Mouse (Mus musculus): ENCODE data around the gene Fam114a2. TPM values are rescaled to one million over a fixed set of nuclear protein-coding genes. Genes with fewer than 3 reads are reported as not detected.

Fam114a2 gene
- polyA plus RNA-seq, 1 experiment from 2014 or later: 57.4 TPM

GRCm38 (mm10) chr11:57539841-57540418 lies 21.5 kb upstream of the Fam114a2 start:
- H3K27ac ChIP-seq: no peak overlapping the region
- ATAC-seq (replicated peaks; ENCODE audit: insufficient number of reproducible peaks, insufficient read depth, low FRiP score, low read depth): no peak
- no peak overlapping the region for H3K9ac ChIP-seq
- H3K4me3 ChIP-seq: no peak overlapping the region
- H3K27me3 ChIP-seq: no peaks in the 10 kb centered on the region
- no peak overlapping the region for H3K4me2 ChIP-seq
- H3K36me3 ChIP-seq: no peaks in the 10 kb centered on the region
- H3K9me3 ChIP-seq (replicated peaks): no peaks in the 10 kb centered on the region
- 76% methylated on average over 5 of the region's 5 CpGs for WGBS
- peaks cover 7% of the 10 kb centered on the region for H3K4me1 ChIP-seq (replicated peaks)

- Histone ChIP-seq H3K4me3 (no peak overlapping the region), H3K9ac (no peak overlapping the region), H3K36me3 (0 out of 2 replicates have a peak, but pooled peaks cover 3% of the 10 kb centered on the region), H3K27me3 (no peaks in the 10 kb centered on the region), H3K9me3 (replicated peaks) (no peaks in the 10 kb centered on the region), H3K4me1 (replicated peaks) (peaks cover 12% of the 10 kb centered on the region), H3K4me2 (no peak overlapping the region), H3K27ac (no peak overlapping the region)
- ATAC-seq (replicated peaks; ENCODE audit: insufficient number of reproducible peaks, insufficient read depth, low FRiP score, low read depth): no peak
- WGBS: 93% methylated on average over 5 of the region's 5 CpGs
Observed at GRCm38 (mm10) chr11:57535912-57536311, 17.5 kb upstream of the Fam114a2 start.

- H3K27me3 ChIP-seq: no peaks in the 10 kb centered on the region
- 88% methylated on average over 4 of the region's 4 CpGs for WGBS
- H3K36me3 ChIP-seq: peaks cover 30% of the 10 kb centered on the region
- peaks cover 12% of the 10 kb centered on the region for H3K4me1 ChIP-seq (replicated peaks)
- no peak overlapping the region for H3K4me2 ChIP-seq
- H3K27ac ChIP-seq: peak overlapping the region; percentile 25; the same call in 1 of the 2 replicates
- no peaks in the 10 kb centered on the region for H3K9me3 ChIP-seq (replicated peaks)
- ATAC-seq (replicated peaks; ENCODE audit: insufficient number of reproducible peaks, insufficient read depth, low FRiP score, low read depth): no peak
- no peak overlapping the region for H3K4me3 ChIP-seq
- no peak overlapping the region for H3K9ac ChIP-seq
Observed at GRCm38 (mm10) chr11:57532306-57532705, 13.9 kb upstream of the Fam114a2 start.

GRCm38 (mm10) chr11:57531300-57531950 lies 13.0 kb upstream of the Fam114a2 start:
- peaks cover 30% of the 10 kb centered on the region for H3K36me3 ChIP-seq
- peak overlapping the region; percentile 32 for H3K27ac ChIP-seq
- ATAC-seq (replicated peaks; ENCODE audit: insufficient number of reproducible peaks, insufficient read depth, low FRiP score, low read depth): peak; percentile 64; the same call in 1 of the 2 replicates
- H3K4me2 ChIP-seq: no peak overlapping the region
- no peaks in the 10 kb centered on the region for H3K27me3 ChIP-seq
- H3K9me3 ChIP-seq (replicated peaks): no peaks in the 10 kb centered on the region
- H3K4me3 ChIP-seq: no peak overlapping the region
- H3K9ac ChIP-seq: no peak overlapping the region
- WGBS: 59% methylated on average over 11 of the region's 11 CpGs
- H3K4me1 ChIP-seq (replicated peaks): peaks cover 12% of the 10 kb centered on the region

- no peak for ATAC-seq (replicated peaks; ENCODE audit: insufficient number of reproducible peaks, insufficient read depth, low FRiP score, low read depth)
Observed at GRCm38 (mm10) chr11:57529111-57529510, 10.7 kb upstream of the Fam114a2 start.

GRCm38 (mm10) chr11:57527506-57527905 lies 9.1 kb upstream of the Fam114a2 start:
- Histone ChIP-seq H3K36me3 (peaks cover 26% of the 10 kb centered on the region), H3K27me3 (no peaks in the 10 kb centered on the region), H3K4me1 (replicated peaks) (peaks cover 9% of the 10 kb centered on the region), H3K27ac (no peak overlapping the region), H3K4me3 (no peak overlapping the region), H3K9ac (no peak overlapping the region), H3K4me2 (no peak overlapping the region), H3K9me3 (replicated peaks) (no peaks in the 10 kb centered on the region)
- WGBS: 83% methylated on average over 4 of the region's 4 CpGs
- ATAC-seq (replicated peaks; ENCODE audit: insufficient number of reproducible peaks, insufficient read depth, low FRiP score, low read depth): no peak

More at GRCm38 (mm10) chr11:57529111-57529510, 10.7 kb upstream of the Fam114a2 start:
- Histone ChIP-seq H3K4me2 (no peak overlapping the region), H3K4me1 (replicated peaks) (peaks cover 6% of the 10 kb centered on the region), H3K9ac (no peak overlapping the region), H3K36me3 (peaks cover 30% of the 10 kb centered on the region), H3K27me3 (no peaks in the 10 kb centered on the region), H3K27ac (no peak overlapping the region), H3K9me3 (replicated peaks) (no peaks in the 10 kb centered on the region), H3K4me3 (no peak overlapping the region)
- WGBS: 89% methylated on average over 3 of the region's 3 CpGs

- peaks cover 26% of the 10 kb centered on the region for H3K36me3 ChIP-seq
- no peak overlapping the region for H3K4me3 ChIP-seq
- no peak overlapping the region for H3K4me2 ChIP-seq
- no peak for ATAC-seq (replicated peaks; ENCODE audit: insufficient number of reproducible peaks, insufficient read depth, low FRiP score, low read depth)
- peaks cover 9% of the 10 kb centered on the region for H3K4me1 ChIP-seq (replicated peaks)
- no peak overlapping the region for H3K9ac ChIP-seq
- no peaks in the 10 kb centered on the region for H3K27me3 ChIP-seq
- no peaks in the 10 kb centered on the region for H3K9me3 ChIP-seq (replicated peaks)
- no peak overlapping the region for H3K27ac ChIP-seq
- WGBS: 80% methylated on average over 3 of the region's 3 CpGs
Observed at GRCm38 (mm10) chr11:57525900-57526299, 7.5 kb upstream of the Fam114a2 start.

GRCm38 (mm10) chr11:57524597-57524996 lies 6.2 kb upstream of the Fam114a2 start:
- Histone ChIP-seq H3K9ac (no peak overlapping the region), H3K27ac (no peak overlapping the region), H3K36me3 (peaks cover 17% of the 10 kb centered on the region), H3K4me2 (no peak overlapping the region), H3K27me3 (no peaks in the 10 kb centered on the region), H3K9me3 (replicated peaks) (no peaks in the 10 kb centered on the region), H3K4me3 (no peak overlapping the region), H3K4me1 (replicated peaks) (peaks cover 9% of the 10 kb centered on the region)
- no peak for ATAC-seq (replicated peaks; ENCODE audit: insufficient number of reproducible peaks, insufficient read depth, low FRiP score, low read depth)

- Histone ChIP-seq H3K36me3 (peaks cover 5% of the 10 kb centered on the region; the same call in 1 of the 2 replicates), H3K27me3 (no peaks in the 10 kb centered on the region), H3K4me2 (no peak overlapping the region), H3K4me3 (no peak overlapping the region), H3K27ac (no peak overlapping the region), H3K4me1 (replicated peaks) (peaks cover 12% of the 10 kb centered on the region), H3K9me3 (replicated peaks) (no peaks in the 10 kb centered on the region), H3K9ac (no peak overlapping the region)
- ATAC-seq (replicated peaks; ENCODE audit: insufficient number of reproducible peaks, insufficient read depth, low FRiP score, low read depth): no peak
- 85% methylated on average over 3 of the region's 3 CpGs for WGBS
Observed at GRCm38 (mm10) chr11:57523418-57523817, 5.0 kb upstream of the Fam114a2 start.

GRCm38 (mm10) chr11:57522046-57522445 lies 3.6 kb upstream of the Fam114a2 start:
- Histone ChIP-seq H3K27me3 (no peaks in the 10 kb centered on the region), H3K4me2 (no peak overlapping the region), H3K4me3 (no peak overlapping the region), H3K9me3 (replicated peaks) (no peaks in the 10 kb centered on the region), H3K4me1 (replicated peaks) (peaks cover 19% of the 10 kb centered on the region), H3K27ac (no peak overlapping the region), H3K9ac (no peak overlapping the region), H3K36me3 (no peaks in the 10 kb centered on the region)
- no peak for ATAC-seq (replicated peaks; ENCODE audit: insufficient number of reproducible peaks, insufficient read depth, low FRiP score, low read depth)
- 86% methylated on average over 7 of the region's 7 CpGs for WGBS

GRCm38 (mm10) chr11:57521206-57521605 lies 2.8 kb upstream of the Fam114a2 start:
- Histone ChIP-seq H3K9ac (no peak overlapping the region), H3K27me3 (no peaks in the 10 kb centered on the region), H3K4me3 (no peak overlapping the region), H3K9me3 (replicated peaks) (no peaks in the 10 kb centered on the region), H3K4me1 (replicated peaks) (peaks cover 21% of the 10 kb centered on the region), H3K27ac (no peak overlapping the region), H3K36me3 (no peaks in the 10 kb centered on the region), H3K4me2 (no peak overlapping the region)
- 91% methylated on average over 3 of the region's 3 CpGs for WGBS
- ATAC-seq (replicated peaks; ENCODE audit: insufficient number of reproducible peaks, insufficient read depth, low FRiP score, low read depth): no peak

- Histone ChIP-seq H3K4me3 (peak overlapping the region; percentile 99), H3K4me2 (peak overlapping the region; percentile 61), H3K9me3 (replicated peaks) (no peaks in the 10 kb centered on the region), H3K27me3 (no peaks in the 10 kb centered on the region), H3K9ac (peak overlapping the region; percentile 91; the same call in 1 of the 2 replicates), H3K36me3 (no peaks in the 10 kb centered on the region), H3K27ac (no peak overlapping the region), H3K4me1 (replicated peaks) (peaks cover 17% of the 10 kb centered on the region)
- ATAC-seq (replicated peaks; ENCODE audit: insufficient number of reproducible peaks, insufficient read depth, low FRiP score, low read depth): no peak
- 69% methylated on average over 5 of the region's 5 CpGs for WGBS
Observed at GRCm38 (mm10) chr11:57519304-57519703, 887 bp upstream of the Fam114a2 start.
